Comparison of ENCODE assay signal across 9 mouse cellular contexts in genomic region chr11:53635590-53636182, GRCm38 (mm10). TPM values are rescaled to one million over a fixed set of nuclear protein-coding genes. Genes with fewer than 3 reads are reported as not detected.
DNase-seq lines count a peak whose midpoint lies in the region; ATAC-seq lines count a peak whose summit lies in the region.
"Had no signal": no experiment of that assay in that cellular context is flagged by ENCODE, and none has a peak within 500 bp of the region (broad histone marks: within the 10 kb centered on the region; RNA-seq: fewer than 3 reads in every experiment).

No protein-coding gene starts in this region.

- H3K9me3 ChIP-seq in heart, embryonic 16.5 days (replicated peaks; ENCODE audit: control insufficient read depth, low read length) = no peaks in the 10 kb centered on the region
- H3K9me3 ChIP-seq in embryonic facial prominence, embryonic 10.5 days = no peaks in the 10 kb centered on the region
- no peaks in the 10 kb centered on the region for H3K9me3 ChIP-seq in hindbrain, embryonic 16.5 days (ENCODE audit: control insufficient read depth, low read length)
- no peaks in the 10 kb centered on the region for H3K9me3 ChIP-seq in midbrain, embryonic 16.5 days (replicated peaks; ENCODE audit: control insufficient read depth, low read length, poor library complexity, severe bottlenecking)

- peaks cover 24% of the 10 kb centered on the region for H3K27me3 ChIP-seq in heart, embryonic 16.5 days (ENCODE audit: control insufficient read depth, insufficient read depth, low read length)
- H3K27me3 ChIP-seq in embryonic facial prominence, embryonic 10.5 days (replicated peaks; ENCODE audit: low read depth, poor library complexity, severe bottlenecking) = peaks cover 47% of the 10 kb centered on the region
- peaks cover 9% of the 10 kb centered on the region for H3K27me3 ChIP-seq in hindbrain, embryonic 16.5 days (replicated peaks; ENCODE audit: control insufficient read depth, insufficient read depth, low read length)
- H3K27me3 ChIP-seq in midbrain, embryonic 16.5 days (ENCODE audit: control insufficient read depth, insufficient read depth, low read depth, low read length) = peaks cover 12% of the 10 kb centered on the region

- 46% methylated on average over 9 of the region's 9 CpGs for WGBS in heart, embryonic 16.5 days
- WGBS in embryonic facial prominence, embryonic 10.5 days = 37% methylated on average over 9 of the region's 9 CpGs
- WGBS in hindbrain, embryonic 16.5 days = 36% methylated on average over 9 of the region's 9 CpGs
- WGBS in midbrain, embryonic 16.5 days = 41% methylated on average over 9 of the region's 9 CpGs

- H3K4me3 ChIP-seq in heart, embryonic 16.5 days (ENCODE audit: low read length) = peak overlapping the region; percentile 39
- peak overlapping the region; percentile 59 for H3K4me3 ChIP-seq in embryonic facial prominence, embryonic 10.5 days
- H3K4me3 ChIP-seq in hindbrain, embryonic 16.5 days (ENCODE audit: low read length) = peak overlapping the region; percentile 35
- peak overlapping the region; percentile 34 for H3K4me3 ChIP-seq in midbrain, embryonic 16.5 days (ENCODE audit: low read depth, low read length)

- no peaks in the 10 kb centered on the region for H3K36me3 ChIP-seq in heart, embryonic 16.5 days (ENCODE audit: control insufficient read depth, insufficient read depth)
- H3K36me3 ChIP-seq in embryonic facial prominence, embryonic 10.5 days (replicated peaks) = no peaks in the 10 kb centered on the region
- H3K36me3 ChIP-seq in hindbrain, embryonic 16.5 days (ENCODE audit: control insufficient read depth, insufficient read depth, low read length) = no peaks in the 10 kb centered on the region
- H3K36me3 ChIP-seq in midbrain, embryonic 16.5 days (ENCODE audit: control insufficient read depth, insufficient read depth, low read length) = no peaks in the 10 kb centered on the region

- peak overlapping the region; percentile 63 for H3K4me2 ChIP-seq in heart, embryonic 16.5 days (ENCODE audit: low read depth, low read length)
- H3K4me2 ChIP-seq in hindbrain, embryonic 16.5 days (ENCODE audit: low read length) = peak overlapping the region; percentile 79
- peak overlapping the region; percentile 65 for H3K4me2 ChIP-seq in midbrain, embryonic 16.5 days (ENCODE audit: low read length)

- ATAC-seq in heart, embryonic 16.5 days (replicated peaks; ENCODE audit: extremely low read depth, insufficient read depth, low FRiP score) = no peak
- ATAC-seq in hindbrain, embryonic 16.5 days = no peak
- no peak for ATAC-seq in midbrain, embryonic 16.5 days

- 0 out of 2 replicates have a peak overlapping the region, but pooled peaks have one; percentile 61 for H3K9ac ChIP-seq in heart, embryonic 16.5 days (ENCODE audit: low read length)
- H3K9ac ChIP-seq in hindbrain, embryonic 16.5 days (ENCODE audit: low read depth, low read length) = peak overlapping the region; percentile 55
- peak overlapping the region; percentile 4 for H3K9ac ChIP-seq in midbrain, embryonic 16.5 days (ENCODE audit: low read depth, low read length)

- intact Hi-C loops in heart, postnatal 14 days (cut with DNase I) = no loop called here

- DNase-seq in heart, postnatal 14 days = no peak
- no peak for DNase-seq in embryonic facial prominence, embryonic 10.5 days (ENCODE audit: low spot score)
- DNase-seq in adrenal gland, postnatal 25 days = no peak
- DNase-seq in left cerebral cortex, adult 9 months (ENCODE audit: low spot score in 2 of 2) = no peak
- no peak for DNase-seq in thymus, postnatal 25 days

- H3K4me1 ChIP-seq in heart, embryonic 16.5 days (ENCODE audit: control insufficient read depth, insufficient read depth, low read length) = peaks cover 14% of the 10 kb centered on the region
- H3K4me1 ChIP-seq in embryonic facial prominence, embryonic 10.5 days = peaks cover 28% of the 10 kb centered on the region
- peaks cover 12% of the 10 kb centered on the region for H3K4me1 ChIP-seq in hindbrain, embryonic 16.5 days (ENCODE audit: control insufficient read depth, insufficient read depth, low read depth, low read length)
- H3K4me1 ChIP-seq in midbrain, embryonic 16.5 days (ENCODE audit: control insufficient read depth, insufficient read depth, low read length) = peaks cover 10% of the 10 kb centered on the region; the same call in 1 of the 2 replicates

- no peak overlapping the region for H3K27ac ChIP-seq in heart, embryonic 16.5 days (ENCODE audit: low read length)
- peak overlapping the region; percentile 63 for H3K27ac ChIP-seq in embryonic facial prominence, embryonic 10.5 days (replicated peaks)
- H3K27ac ChIP-seq in hindbrain, embryonic 16.5 days (ENCODE audit: low read depth, low read length) = no peak overlapping the region
- H3K27ac ChIP-seq in midbrain, embryonic 16.5 days (ENCODE audit: low read length) = no peak overlapping the region

RNA-seq across cellular contexts. Expression of gene Il13, which starts 1.2 kb away (rescaled TPM):
- polyA plus RNA-seq in heart, embryonic 16.5 days (2015; fragmentation: Nextera tagmentation; extraction: Ambion mirVana) = 0.24 TPM in 1 of 2 replicates, not detected in the other
- not detected for total RNA-seq in heart, postnatal 14 days (2021)
- polyA plus RNA-seq in embryonic facial prominence, embryonic 10.5 days (2016; fragmentation: Nextera tagmentation; extraction: Ambion mirVana) = not detected in 2 replicates
- polyA plus RNA-seq in hindbrain, embryonic 16.5 days (2015; fragmentation: Nextera tagmentation; extraction: Ambion mirVana) = not detected in 2 replicates
- not detected in 2 replicates for polyA plus RNA-seq in midbrain, embryonic 16.5 days (2015; fragmentation: Nextera tagmentation; extraction: Ambion mirVana)
- total RNA-seq in adrenal gland, postnatal 25 days (2021) = not detected in 2 replicates
- total RNA-seq: left cerebral cortex, postnatal 36 days had no signal

RNA-seq across cellular contexts. Expression of gene Il4, which starts 17.2 kb away (rescaled TPM):
- polyA plus RNA-seq in heart, embryonic 16.5 days (2015; fragmentation: Nextera tagmentation; extraction: Ambion mirVana) = 0.51 and 1.1 TPM in 2 replicates
- not detected for total RNA-seq in heart, postnatal 14 days (2021)
- polyA plus RNA-seq in embryonic facial prominence, embryonic 10.5 days (2016; fragmentation: Nextera tagmentation; extraction: Ambion mirVana) = 0.61 and 0.72 TPM in 2 replicates
- 3.9 and 4.5 TPM in 2 replicates for polyA plus RNA-seq in hindbrain, embryonic 16.5 days (2015; fragmentation: Nextera tagmentation; extraction: Ambion mirVana)
- 5.2 and 5.5 TPM in 2 replicates for polyA plus RNA-seq in midbrain, embryonic 16.5 days (2015; fragmentation: Nextera tagmentation; extraction: Ambion mirVana)
- total RNA-seq in adrenal gland, postnatal 25 days (2021) = not detected in 2 replicates
- total RNA-seq: left cerebral cortex, postnatal 36 days had no signal

Comparison
In these comparisons a context has a peak if more than half of its experiments do, and no peak if none do; other contexts are left out.
1. H3K9ac ChIP-seq: peak in every context shown above with its lines; median percentile 61 in heart, embryonic 16.5 days; 55 in hindbrain, embryonic 16.5 days; 4 in midbrain, embryonic 16.5 days.